Mouse (Mus musculus): Measurements from ENCODE around the gene Myo9b. TPM values are rescaled to one million over a fixed set of nuclear protein-coding genes. Genes with fewer than 3 reads are reported as not detected.

Myo9b gene
- total RNA-seq, 2 experiments from 2014 or later, result 34.6 to 39.7 TPM

GRCm38 (mm10) chr8:71396639-71397305 lies 124.3 kb downstream of the Myo9b start, which contains the start of gene Babam1:
Babam1 (plus strand) TSS chr8:71396861.
- H3K4me3 ChIP-seq, result peak within 1 kb of the TSS; percentile 77
- H3K27ac ChIP-seq, result peak within 1 kb of the TSS; percentile 86
- DNase-seq (ENCODE audit: extremely low spot score in 1 of 2, low spot score in 2 of 2), result peak; percentile 90 to 92
- no peak for TF ChIP-seq CTCF (IDR thresholded peaks at IDR 0.05)
- intact Hi-C loops (cut with DNase I), result loop anchor here (2.0 kb wide), 1 partner anchor 30 kb away; the partner anchor contains the start of gene Use1

- Histone ChIP-seq H3K27ac (no peak overlapping the region), H3K4me3 (peak overlapping the region; percentile 77)
- peak in 1 of 2 experiments; percentile 19 for DNase-seq (ENCODE audit: extremely low spot score in 1 of 2, low spot score in 2 of 2)
- intact Hi-C loops (cut with DNase I), result loop anchor here (2.0 kb wide), 1 partner anchor 31 kb away; the partner anchor contains the start of gene Use1
- TF ChIP-seq CTCF (IDR thresholded peaks at IDR 0.05), result no peak
Measured at GRCm38 (mm10) chr8:71397701-71398100, 125.2 kb downstream of the Myo9b start.

- Histone ChIP-seq H3K27ac (no peak overlapping the region), H3K4me3 (no peak overlapping the region)
- intact Hi-C loops (cut with DNase I), result no loop called here
- no peak for TF ChIP-seq CTCF (IDR thresholded peaks at IDR 0.05)
- peak in 1 of 2 experiments; percentile 4 for DNase-seq (ENCODE audit: extremely low spot score in 1 of 2, low spot score in 2 of 2)
Measured at GRCm38 (mm10) chr8:71400826-71401225, 128.3 kb downstream of the Myo9b start.

- intact Hi-C loops (cut with DNase I), result no loop called here
- Histone ChIP-seq H3K27ac (no peak overlapping the region), H3K4me3 (no peak overlapping the region)
- DNase-seq (ENCODE audit: extremely low spot score in 1 of 2, low spot score in 2 of 2), result peak in 1 of 2 experiments; percentile 8
- TF ChIP-seq CTCF (IDR thresholded peaks at IDR 0.05), result no peak
Measured at GRCm38 (mm10) chr8:71401454-71401853, 128.9 kb downstream of the Myo9b start.

GRCm38 (mm10) chr8:71402446-71402964 lies 130.0 kb downstream of the Myo9b start:
- intact Hi-C loops (cut with DNase I), result no loop called here
- Histone ChIP-seq H3K27ac (no peak overlapping the region), H3K4me3 (no peak overlapping the region)
- TF ChIP-seq CTCF (IDR thresholded peaks at IDR 0.05), result no peak
- DNase-seq (ENCODE audit: extremely low spot score in 1 of 2, low spot score in 2 of 2), result no peak

- no peak for DNase-seq (ENCODE audit: extremely low spot score in 1 of 2, low spot score in 2 of 2)
- Histone ChIP-seq H3K4me3 (no peak overlapping the region), H3K27ac (no peak overlapping the region)
- no peak for TF ChIP-seq CTCF (IDR thresholded peaks at IDR 0.05)
- intact Hi-C loops (cut with DNase I), result no loop called here
Measured at GRCm38 (mm10) chr8:71403107-71403885, 130.8 kb downstream of the Myo9b start.

GRCm38 (mm10) chr8:71404011-71404410 lies 131.5 kb downstream of the Myo9b start:
- intact Hi-C loops (cut with DNase I), result loop anchor here (2.0 kb wide), 1 partner anchor 55 kb away; no protein-coding TSS in a partner anchor
- H3K4me3 ChIP-seq, result no peak overlapping the region
- DNase-seq (ENCODE audit: extremely low spot score in 1 of 2, low spot score in 2 of 2), result no peak
- no peak overlapping the region for H3K27ac ChIP-seq
- TF ChIP-seq CTCF (IDR thresholded peaks at IDR 0.05), result no peak

- TF ChIP-seq CTCF (IDR thresholded peaks at IDR 0.05), result no peak
- H3K4me3 ChIP-seq, result peak overlapping the region; percentile 40; the same call in 1 of the 2 replicates
- H3K27ac ChIP-seq, result no peak overlapping the region
- no peak for DNase-seq (ENCODE audit: extremely low spot score in 1 of 2, low spot score in 2 of 2)
- intact Hi-C loops (cut with DNase I), result loop anchor here (2.0 kb wide), 1 partner anchor 54 kb away; no protein-coding TSS in a partner anchor
Measured at GRCm38 (mm10) chr8:71404951-71405351, 132.4 kb downstream of the Myo9b start.

- intact Hi-C loops (cut with DNase I), result loop anchor here (2.0 kb wide), 1 partner anchor 53 kb away; no protein-coding TSS in a partner anchor
- Histone ChIP-seq H3K27ac (0 out of 2 replicates have a peak within 1 kb of the TSS, but pooled peaks have one; percentile 5), H3K4me3 (peak within 1 kb of the TSS; percentile 40)
- peak; percentile 90 to 94 for DNase-seq (ENCODE audit: extremely low spot score in 1 of 2, low spot score in 2 of 2)
- TF ChIP-seq CTCF (IDR thresholded peaks at IDR 0.05), result peak; percentile 62
Measured at GRCm38 (mm10) chr8:71405401-71406098, 133.0 kb downstream of the Myo9b start, which contains the start of gene Ankle1. Ankle1 (plus strand) TSS chr8:71406010.

- H3K27ac ChIP-seq, result no peak overlapping the region
- intact Hi-C loops (cut with DNase I), result no loop called here
- H3K4me3 ChIP-seq, result peak overlapping the region; percentile 40
- no peak for DNase-seq (ENCODE audit: extremely low spot score in 1 of 2, low spot score in 2 of 2)
- TF ChIP-seq CTCF (IDR thresholded peaks at IDR 0.05), result peak; percentile 53
Measured at GRCm38 (mm10) chr8:71406099-71407015, 133.8 kb downstream of the Myo9b start.

Data from left cerebral cortex, adult 2 months (tissue).